Mouse (Mus musculus): ENCODE data around the gene Usp4. TPM values are rescaled to one million over a fixed set of nuclear protein-coding genes. Genes with fewer than 3 reads are reported as not detected.
"Not testable (repeated sequence)": the region's sequence is repeated elsewhere in the genome, so short reads cannot be mapped to it uniquely, and the experiment has no call there.

Usp4 gene
- total RNA-seq (2021) = 10 to 100 TPM; 81.6 to 89.2 TPM
- long read RNA-seq, experiment 1, transcript Usp4-209 (21 exons, 3,436 nt) = minor isoform, 6 of 386 reads
- long read RNA-seq, experiment 1, transcript Usp4-201 (22 exons, 3,662 nt) = major isoform, 337 of 386 reads
- long read RNA-seq, experiment 1, partial matches to known transcripts = 16 of 386 reads
- long read RNA-seq, experiment 1, other reads (novel, unspliced or antisense) = 24 of 386 reads
- long read RNA-seq, experiment 2, transcript Usp4-201 (22 exons, 3,662 nt) = major isoform, 211 of 252 reads
- long read RNA-seq, experiment 2, partial matches to known transcripts = 16 of 252 reads
- long read RNA-seq, experiment 2, other reads (novel, unspliced or antisense) = 21 of 252 reads

GRCm38 (mm10) chr9:108347540-108348289 lies at the start of gene Usp4:
Gene Usp4, plus strand, starts transcription at chr9:108347853.
- peak; percentile 82 for DNase-seq (ENCODE audit: low spot score)

GRCm38 (mm10) chr9:108301853-108302252 lies 45.8 kb upstream of the Usp4 start:
- no peak for DNase-seq (ENCODE audit: low spot score)

GRCm38 (mm10) chr9:108304716-108305115 lies 42.9 kb upstream of the Usp4 start:
- no peak for DNase-seq (ENCODE audit: low spot score)

DNA sequence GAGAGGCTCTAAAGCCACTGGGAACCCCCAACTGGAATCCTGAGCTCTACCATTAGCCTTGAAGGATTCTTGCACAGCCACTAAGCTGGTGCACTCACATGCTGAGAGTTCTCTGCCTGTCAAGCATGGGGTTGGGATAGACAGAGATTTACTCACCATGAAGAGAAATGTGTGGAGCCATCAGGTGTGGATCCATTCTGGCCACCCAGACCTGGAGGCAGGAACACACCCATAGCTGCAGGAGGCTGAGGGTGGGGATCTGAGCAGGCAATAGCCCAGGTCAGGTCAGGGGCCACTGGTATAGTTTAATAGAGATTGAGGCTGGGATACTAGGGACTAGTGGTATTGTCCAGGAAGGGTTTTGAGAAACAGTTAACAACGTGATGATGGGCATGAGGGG lies 42.5 kb upstream of the Usp4 start:
- no peak for DNase-seq (ENCODE audit: low spot score)

GRCm38 (mm10) chr9:108305629-108306520 lies 41.8 kb upstream of the Usp4 start, which contains the start of the genes Rhoa and Tcta:
Gene Rhoa, plus strand, starts transcription at chr9:108306129.
Gene Tcta, minus strand, starts transcription at chr9:108306160.
- peak; percentile 99 for DNase-seq (ENCODE audit: low spot score)

DNA sequence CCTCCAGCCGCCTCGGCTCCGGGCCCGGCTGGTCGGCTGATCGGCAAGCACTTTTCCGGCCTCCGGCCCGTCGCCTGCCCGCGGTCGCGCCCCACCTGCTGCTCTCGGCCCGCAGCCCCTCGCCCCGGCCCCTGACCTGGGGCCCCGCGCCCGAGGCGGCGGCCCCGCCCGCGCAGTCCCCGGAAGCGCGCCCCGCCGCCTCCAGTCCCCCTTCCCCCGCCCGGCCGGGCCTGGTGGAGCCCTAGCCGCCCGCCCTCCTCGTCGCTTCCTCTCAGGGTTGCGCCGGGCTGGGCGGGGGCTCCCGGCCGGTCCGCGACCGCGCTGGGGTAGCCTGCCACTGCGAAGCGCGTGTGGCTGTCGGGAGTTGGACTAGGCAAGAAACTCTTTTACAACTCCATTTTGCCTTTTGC lies 41.1 kb upstream of the Usp4 start:
- peak; percentile 76 for DNase-seq (ENCODE audit: low spot score)

DNA sequence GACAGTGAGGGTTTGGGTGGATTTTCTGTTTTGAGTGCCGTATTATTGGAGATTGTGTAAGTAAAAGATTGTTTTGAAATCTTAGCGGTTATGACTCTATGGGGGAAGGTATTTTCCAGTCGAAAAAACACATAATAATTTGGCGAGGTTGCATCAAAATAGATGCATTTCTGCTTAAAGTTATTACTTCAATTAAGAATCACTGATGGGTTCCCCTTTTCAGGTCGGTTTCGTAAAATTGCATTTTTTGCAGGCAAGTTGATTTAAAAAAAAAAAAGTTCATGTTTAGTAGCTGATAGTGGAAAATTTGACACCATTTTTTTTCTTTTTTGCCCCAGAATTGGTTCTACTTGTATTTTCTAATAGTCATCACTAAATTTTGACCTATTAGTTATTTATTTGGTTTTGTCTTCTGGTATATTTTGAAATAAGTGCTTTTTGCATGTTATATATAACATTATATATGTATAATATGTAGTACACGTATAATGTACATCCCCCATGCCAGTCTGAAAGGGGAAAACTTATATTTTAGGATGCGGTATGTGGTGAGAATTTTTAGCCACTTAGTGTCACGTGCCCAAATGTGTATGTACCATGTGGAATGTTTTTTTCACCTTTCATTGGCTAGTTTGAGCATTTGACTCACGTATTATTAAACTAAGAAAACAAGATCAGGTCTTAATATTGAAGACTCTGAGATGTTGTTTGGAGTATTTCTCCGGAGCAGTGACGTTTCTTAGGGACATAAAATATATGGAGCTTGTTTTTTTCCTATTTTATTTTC lies 40.4 kb upstream of the Usp4 start:
- no peak for DNase-seq (ENCODE audit: low spot score)

GRCm38 (mm10) chr9:108308141-108308540 lies 39.5 kb upstream of the Usp4 start:
- no peak for DNase-seq (ENCODE audit: low spot score)

- DNase-seq (ENCODE audit: low spot score) = no peak
Observed at GRCm38 (mm10) chr9:108317572-108317971, 30.1 kb upstream of the Usp4 start.

- no peak for DNase-seq (ENCODE audit: low spot score)
Observed at GRCm38 (mm10) chr9:108318462-108318861, 29.2 kb upstream of the Usp4 start.

- DNase-seq (ENCODE audit: low spot score) = not testable (repeated sequence)
Observed at GRCm38 (mm10) chr9:108322054-108322453, 25.6 kb upstream of the Usp4 start.

DNA sequence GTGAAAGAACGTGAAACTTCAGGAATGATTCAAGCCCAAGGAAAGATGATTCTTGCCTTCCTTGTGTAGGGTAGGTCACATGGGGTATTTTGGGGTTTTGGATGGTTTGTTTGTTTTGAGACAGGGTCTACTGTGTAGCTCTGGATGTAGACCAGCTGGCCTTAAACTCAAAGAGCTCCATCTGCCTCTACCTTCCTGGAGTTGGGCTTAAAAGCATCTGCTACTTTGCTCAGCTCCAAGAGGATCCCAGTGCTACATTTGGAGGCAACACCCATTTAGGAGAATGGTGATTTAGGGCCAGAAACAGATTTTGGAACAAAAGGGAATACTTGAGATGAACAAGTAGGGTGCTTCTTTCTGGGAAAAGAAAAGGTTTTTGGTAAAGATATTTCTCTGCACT lies 22.9 kb upstream of the Usp4 start:
- no peak for DNase-seq (ENCODE audit: low spot score)

- DNase-seq (ENCODE audit: low spot score) = no peak
Observed at GRCm38 (mm10) chr9:108325811-108326210, 21.8 kb upstream of the Usp4 start.

DNA sequence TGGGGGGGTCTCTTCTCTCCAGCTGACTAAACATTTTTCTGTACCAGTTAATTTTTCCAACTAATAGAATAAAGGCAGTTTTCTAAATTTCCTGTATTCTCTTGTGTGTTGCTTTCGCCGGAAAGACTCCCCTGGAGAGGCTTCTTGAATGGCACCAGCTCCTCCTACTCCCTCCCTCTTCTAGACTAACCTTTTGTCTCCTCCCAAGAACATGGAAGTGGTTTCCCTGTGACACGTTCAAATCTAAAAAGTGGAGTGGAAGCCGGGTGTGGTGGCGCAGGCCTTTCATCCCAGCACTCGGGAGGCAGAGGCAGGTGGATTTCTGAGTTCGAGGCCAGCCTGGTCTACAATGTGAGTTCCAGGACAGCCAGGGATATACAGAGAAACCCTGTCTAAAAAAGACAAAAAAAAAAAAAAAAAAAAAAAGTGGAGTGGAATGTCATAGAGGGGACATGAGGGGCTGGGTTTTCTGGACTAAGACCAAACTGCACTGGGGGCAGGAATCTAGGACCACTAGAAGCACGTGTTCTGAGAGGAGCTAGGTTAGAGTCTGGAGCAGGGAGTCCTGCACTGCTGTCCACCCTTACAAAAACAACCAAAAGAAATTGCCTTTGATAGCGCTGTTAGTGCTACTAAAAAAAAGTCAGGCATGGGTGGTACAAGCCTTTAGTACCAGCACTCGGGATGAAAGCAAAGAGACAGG lies 9.7 kb upstream of the Usp4 start:
- DNase-seq (ENCODE audit: low spot score) = no peak

GRCm38 (mm10) chr9:108338551-108338885 lies 9.1 kb upstream of the Usp4 start:
- no peak for DNase-seq (ENCODE audit: low spot score)

- DNase-seq (ENCODE audit: low spot score) = peak; percentile 91
Observed at GRCm38 (mm10) chr9:108338886-108339781, 8.5 kb upstream of the Usp4 start, which contains the start of gene Gpx1. Gene Gpx1, plus strand, starts transcription at chr9:108338903.

GRCm38 (mm10) chr9:108339886-108340257 lies 7.8 kb upstream of the Usp4 start:
- no peak for DNase-seq (ENCODE audit: low spot score)

DNA sequence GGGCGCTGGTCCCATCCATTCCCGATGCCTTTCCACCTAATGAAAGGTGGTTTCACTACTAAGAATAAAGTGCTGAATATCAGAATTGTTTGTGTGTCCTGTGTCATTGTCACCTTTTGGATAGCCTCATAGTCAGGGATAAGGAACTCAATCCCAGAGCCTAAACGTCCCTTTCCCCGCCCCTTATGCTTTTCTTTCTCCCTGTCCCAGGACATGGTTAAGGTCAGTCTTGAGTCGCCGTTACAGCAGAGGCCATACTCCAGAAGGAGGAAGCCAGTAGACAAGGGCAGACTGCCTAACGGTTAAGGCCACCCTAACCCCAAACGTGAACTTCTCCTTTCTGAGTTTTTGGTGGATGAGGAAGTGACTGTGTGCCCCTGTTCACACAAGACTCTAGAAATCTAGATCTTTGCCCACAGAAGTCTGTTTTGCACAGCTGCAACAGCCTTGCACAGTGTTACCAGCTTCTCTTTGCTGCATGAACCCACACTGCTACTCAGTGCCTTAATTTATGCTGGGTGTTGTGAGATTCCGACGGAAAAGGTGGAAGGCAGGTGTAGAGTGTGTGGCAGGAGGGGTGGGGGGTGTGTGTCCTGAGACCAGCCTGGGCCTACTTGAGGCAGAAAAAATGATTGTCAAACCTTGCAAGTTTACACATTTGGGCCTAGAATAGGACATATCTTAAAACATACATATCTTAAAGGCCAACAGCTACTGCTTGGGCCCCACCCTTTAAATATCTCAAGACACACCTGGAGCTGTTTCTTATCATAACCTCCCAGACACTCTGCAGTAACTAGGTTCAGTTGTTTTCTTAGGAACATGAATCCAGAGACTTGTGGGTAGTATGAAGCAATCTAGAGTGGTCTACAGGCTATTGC lies 7.2 kb upstream of the Usp4 start:
- DNase-seq (ENCODE audit: low spot score) = no peak
